Mouse (Mus musculus) limb, embryonic 12.5 days (tissue): ENCODE data around the gene Mfsd2a. TPM values are rescaled to one million over a fixed set of nuclear protein-coding genes. Genes with fewer than 3 reads are reported as not detected.
A peak's percentile ranks its signal among the peaks of the same experiment; 100 is the strongest.
"Not testable (repeated sequence)": the region's sequence is repeated elsewhere in the genome, so short reads cannot be mapped to it uniquely, and the experiment has no call there.

Experiments used
- ATAC-seq: fragments of 200-750 bp; cut with Nextera tagmentation; 2 replicates; pipeline ENCODE4 v1.8.0; 2017; ENCODE audit warnings: low read depth, moderate TSS enrichment; ENCODE audit not compliant: insufficient number of reproducible peaks, insufficient read depth, low FRiP score, low TSS enrichment
- H3K27ac ChIP-seq: fragments of 300-500 bp; sonication (generic); 2 replicates; pipeline ENCODE4 v1.5.1; 2016; ENCODE audit warnings: mild to moderate bottlenecking, moderate library complexity
- H3K27me3 ChIP-seq: fragments of 300-500 bp; sonication (generic); 2 replicates; pipeline ENCODE4 v1.6.1; 2016; ENCODE audit warnings: mild to moderate bottlenecking, moderate library complexity
- H3K36me3 ChIP-seq: fragments of 300-500 bp; sonication (generic); 2 replicates; pipeline ENCODE4 v1.6.1; 2016; ENCODE audit warnings: mild to moderate bottlenecking, moderate library complexity
- H3K4me1 ChIP-seq: fragments of 300-500 bp; sonication (generic); replicated peaks from 2 replicates; pipeline ENCODE4 v1.6.1; 2016
- H3K4me2 ChIP-seq: fragments of 300-500 bp; sonication (generic); 2 replicates; pipeline ENCODE4 v1.6.1; 2016; ENCODE audit warnings: mild to moderate bottlenecking, moderate library complexity
- H3K4me3 ChIP-seq: fragments of 300-500 bp; sonication (generic); replicated peaks from 2 replicates; pipeline ENCODE4 v1.5.1; 2016; ENCODE audit warnings: mild to moderate bottlenecking
- H3K9ac ChIP-seq: fragments of 300-500 bp; sonication (generic); replicated peaks from 2 replicates; pipeline ENCODE4 v1.6.1; 2016; ENCODE audit warnings: mild to moderate bottlenecking, moderate library complexity
- H3K9me3 ChIP-seq: fragments of 300-500 bp; sonication (generic); 2 replicates; pipeline ENCODE4 v1.6.1; 2016; ENCODE audit warnings: mild to moderate bottlenecking, moderate library complexity
- WGBS: fragments of 180-500 bp; shearing (Covaris S2); methylation state at CpG from one replicate; pipeline ENCODE4 v1.1.7; 2016; 5-methylcytosine and 5-hydroxymethylcytosine counted together
- polyA plus RNA-seq: library from polyadenylated mRNA; unstranded; fragments of >200 nt; fragmentation: Nextera tagmentation; extraction: Ambion mirVana; gene quantifications from 2 replicates; pipeline ENCODE4 v1.2.1, GENCODE M21; 2016

The Mfsd2a gene
- polyA plus RNA-seq, 1 experiment from 2014 or later, result 7.8 TPM

DNA sequence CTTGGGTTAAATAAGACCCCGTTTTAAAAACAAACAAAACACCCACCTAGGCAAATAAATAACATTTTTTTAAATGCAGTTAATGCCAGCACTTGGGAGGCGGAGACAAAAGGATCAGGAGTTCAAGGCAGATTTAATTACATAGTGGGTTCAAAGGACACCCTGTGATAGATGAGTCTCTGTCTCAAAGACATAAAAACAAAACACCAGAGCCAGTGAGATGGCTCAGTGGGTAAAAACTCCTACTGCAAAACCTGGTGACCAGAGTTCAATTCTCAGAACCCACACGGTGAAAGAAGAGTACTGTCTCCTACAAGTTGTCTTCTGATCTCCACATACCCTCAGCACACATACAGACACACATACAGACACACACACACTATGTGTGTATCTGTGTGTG is 31.3 kb upstream of the Mfsd2a start:
- Histone ChIP-seq H3K4me2 (no peak overlapping the region), H3K4me1 (peaks cover 14% of the 10 kb centered on the region), H3K4me3 (no peak overlapping the region), H3K9ac (no peak overlapping the region), H3K9me3 (no peaks in the 10 kb centered on the region), H3K36me3 (no peaks in the 10 kb centered on the region), H3K27me3 (peaks cover under 1% of the 10 kb centered on the region; the same call in 1 of the 2 replicates), H3K27ac (no peak overlapping the region)
- ATAC-seq, result no peak
- WGBS, result 60% methylated on average over 3 of the region's 3 CpGs

DNA sequence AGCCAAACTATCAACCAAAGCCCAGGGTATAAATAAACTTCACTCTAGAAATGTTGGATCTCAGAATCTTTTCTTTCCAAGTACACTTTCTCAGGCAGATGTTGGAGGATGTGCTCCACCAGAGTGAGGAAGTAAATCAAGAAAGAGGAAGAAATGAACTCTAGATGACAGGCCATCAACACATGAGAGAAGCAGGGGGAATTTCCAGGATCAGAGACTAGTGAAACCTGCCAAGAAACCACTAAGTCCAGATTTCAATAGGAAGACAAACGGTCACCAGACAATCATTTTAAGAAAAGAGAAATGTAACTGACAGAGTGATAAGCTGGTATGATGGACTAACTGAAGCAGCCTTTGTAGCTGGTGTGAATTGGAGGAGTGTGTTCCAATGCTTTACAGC is 30.2 kb upstream of the Mfsd2a start:
- 84% methylated on average over 1 of the region's 1 CpGs for WGBS
- H3K4me1 ChIP-seq, result peaks cover 5% of the 10 kb centered on the region
- ATAC-seq, result no peak

DNA sequence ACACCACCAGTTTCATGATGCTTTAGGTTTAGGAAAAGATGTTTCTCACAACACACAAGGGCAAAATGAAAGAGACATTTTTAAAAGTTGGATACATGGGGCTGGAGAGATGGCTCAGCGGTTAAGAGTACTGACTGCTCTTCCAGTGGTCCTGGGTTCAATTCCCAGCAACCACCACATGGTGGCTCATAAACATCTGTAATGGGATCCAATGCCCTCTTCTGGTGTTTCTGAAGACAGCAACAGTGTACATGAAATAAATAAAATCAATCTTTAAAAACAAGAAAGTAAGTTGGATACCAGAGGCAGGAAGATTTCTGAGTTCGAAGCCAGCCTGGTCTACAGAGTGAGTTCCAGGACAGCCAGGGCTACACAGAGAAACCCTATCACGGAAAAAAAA is 27.0 kb upstream of the Mfsd2a start:
- WGBS, result 44% methylated on average over 3 of the region's 3 CpGs
- H3K4me1 ChIP-seq, H3K36me3 ChIP-seq, H3K9ac ChIP-seq, H3K4me3 ChIP-seq, H3K27ac ChIP-seq, ATAC-seq, H3K9me3 ChIP-seq, H3K4me2 ChIP-seq: not testable (repeated sequence)
- H3K27me3 ChIP-seq, result peaks cover 16% of the 10 kb centered on the region

More for the DNA sequence above, 30.2 kb upstream of the Mfsd2a start:
- H3K36me3 ChIP-seq, result no peaks in the 10 kb centered on the region
- H3K4me2 ChIP-seq, result no peak overlapping the region
- no peaks in the 10 kb centered on the region for H3K27me3 ChIP-seq
- no peak overlapping the region for H3K4me3 ChIP-seq
- no peaks in the 10 kb centered on the region for H3K9me3 ChIP-seq
- H3K27ac ChIP-seq, result no peak overlapping the region
- no peak overlapping the region for H3K9ac ChIP-seq

DNA sequence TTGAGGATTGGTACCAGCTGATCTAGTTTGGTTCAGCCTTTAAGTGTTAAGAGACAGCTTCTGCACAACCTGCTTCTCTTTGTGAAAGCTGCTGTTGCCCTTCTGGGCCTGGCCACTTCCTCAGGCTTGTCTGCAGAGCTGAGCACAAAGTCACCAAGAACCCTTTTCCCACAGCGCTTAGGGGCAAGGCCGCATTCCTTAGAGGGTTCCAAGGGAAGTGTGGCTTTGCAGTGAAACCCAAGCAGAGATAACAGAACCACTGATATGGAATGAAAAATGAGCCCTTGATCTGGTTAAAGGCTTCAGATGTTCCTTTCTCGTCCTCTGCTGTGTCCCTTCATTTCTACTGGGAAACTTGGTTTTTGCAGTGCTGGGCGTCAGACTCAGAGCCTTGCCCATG is 26.4 kb upstream of the Mfsd2a start:
- Histone ChIP-seq H3K9me3 (no peaks in the 10 kb centered on the region), H3K4me1 (peaks cover 9% of the 10 kb centered on the region), H3K36me3 (no peaks in the 10 kb centered on the region), H3K9ac (no peak overlapping the region), H3K4me3 (no peak overlapping the region), H3K27me3 (peaks cover 17% of the 10 kb centered on the region), H3K27ac (no peak overlapping the region), H3K4me2 (no peak overlapping the region)
- ATAC-seq, result no peak
- WGBS, result 82% methylated on average over 4 of the region's 4 CpGs

DNA sequence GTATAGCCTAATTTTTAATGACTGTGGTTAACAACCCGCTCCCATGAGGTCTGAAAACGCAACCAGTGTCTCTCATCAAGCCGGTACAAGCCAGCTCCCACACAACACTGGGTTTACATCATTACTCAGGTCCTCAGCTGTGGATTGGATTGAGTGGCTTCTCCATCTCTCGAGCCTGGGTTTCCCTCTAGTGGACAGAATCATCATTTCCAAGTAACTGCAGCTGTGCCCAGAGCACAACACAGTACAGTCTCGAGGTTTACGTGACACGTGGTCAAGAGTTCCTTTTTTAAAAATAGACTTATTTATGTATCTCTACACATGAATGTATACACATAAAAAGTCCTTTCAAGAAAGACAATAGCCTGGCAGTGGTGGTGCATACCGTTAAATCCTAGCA is 24.1 kb upstream of the Mfsd2a start:
- WGBS, result 45% methylated on average over 8 of the region's 8 CpGs
- no peak overlapping the region for H3K9ac ChIP-seq
- H3K9me3 ChIP-seq, result no peaks in the 10 kb centered on the region
- H3K27ac ChIP-seq, result no peak overlapping the region
- H3K4me3 ChIP-seq, result no peak overlapping the region
- no peak overlapping the region for H3K4me2 ChIP-seq
- no peaks in the 10 kb centered on the region for H3K36me3 ChIP-seq
- peaks cover 19% of the 10 kb centered on the region for H3K27me3 ChIP-seq
- ATAC-seq, result peak; percentile 37
- H3K4me1 ChIP-seq, result peaks cover 15% of the 10 kb centered on the region

DNA sequence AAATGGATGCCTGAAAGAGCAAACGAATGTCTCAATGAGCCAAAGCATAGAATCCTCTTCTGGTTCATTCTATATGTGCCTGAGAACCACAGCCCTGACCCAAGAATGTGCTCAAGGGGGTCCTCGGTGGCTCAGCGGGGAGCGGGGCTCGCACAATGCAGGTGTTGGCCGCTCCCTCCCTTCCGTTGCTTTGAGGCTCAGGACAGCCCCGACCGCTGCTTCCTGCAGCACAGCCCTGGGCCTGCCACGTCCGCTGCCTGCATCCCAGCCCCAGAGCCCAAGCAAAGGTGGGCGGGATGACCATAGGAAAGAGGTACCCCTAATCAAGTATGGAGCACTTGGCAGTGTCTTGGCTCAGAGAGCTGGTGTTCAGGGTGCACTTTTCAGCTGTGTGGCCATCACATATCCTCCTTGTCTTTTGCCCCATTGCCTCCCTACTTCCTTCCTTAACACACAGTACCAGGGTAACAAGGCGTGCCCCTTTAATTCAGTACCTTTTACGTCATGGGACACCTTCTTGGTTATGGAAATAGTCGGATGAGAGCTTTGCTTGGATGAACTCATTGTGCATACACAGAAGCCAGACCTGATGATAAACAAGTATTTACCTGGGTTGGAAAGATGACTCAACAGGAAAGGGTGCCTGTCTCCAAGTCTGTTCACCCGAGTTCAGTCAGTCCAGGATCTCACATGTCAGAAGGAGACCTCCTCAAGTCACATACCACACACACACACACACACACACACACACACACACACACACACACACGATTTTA is 22.7 kb upstream of the Mfsd2a start:
- H3K4me1 ChIP-seq, result peaks cover 15% of the 10 kb centered on the region
- no peaks in the 10 kb centered on the region for H3K36me3 ChIP-seq
- H3K9me3 ChIP-seq, result no peaks in the 10 kb centered on the region
- H3K27ac ChIP-seq, result no peak overlapping the region
- peak overlapping the region; percentile 46 for H3K4me2 ChIP-seq
- peak overlapping the region; percentile 17; the same call in 1 of the 2 replicates for H3K4me3 ChIP-seq
- peaks cover 19% of the 10 kb centered on the region for H3K27me3 ChIP-seq
- no peak for ATAC-seq
- WGBS, result 20% methylated on average over 17 of the region's 17 CpGs
- H3K9ac ChIP-seq, result no peak overlapping the region

DNA sequence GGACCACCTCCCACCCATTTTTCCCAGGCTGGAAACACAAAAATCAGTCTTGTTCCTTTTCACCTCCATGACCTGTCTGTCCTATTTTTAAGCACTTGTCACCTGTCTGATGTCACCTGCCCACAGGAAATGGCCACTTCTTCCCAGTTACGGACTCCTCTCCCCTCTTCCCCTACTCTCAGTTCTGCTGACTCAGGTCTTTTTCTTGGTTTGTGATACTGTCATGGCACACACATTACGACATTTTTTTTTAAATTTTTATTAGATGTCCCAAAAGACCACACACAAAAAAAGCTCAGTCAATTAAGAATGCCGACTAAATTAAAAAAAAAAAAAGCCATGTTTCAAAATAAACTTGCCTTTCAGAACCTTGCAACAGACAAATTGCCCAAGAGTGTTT is 21.5 kb upstream of the Mfsd2a start:
- H3K9me3 ChIP-seq, result no peaks in the 10 kb centered on the region
- ATAC-seq, result no peak

DNA sequence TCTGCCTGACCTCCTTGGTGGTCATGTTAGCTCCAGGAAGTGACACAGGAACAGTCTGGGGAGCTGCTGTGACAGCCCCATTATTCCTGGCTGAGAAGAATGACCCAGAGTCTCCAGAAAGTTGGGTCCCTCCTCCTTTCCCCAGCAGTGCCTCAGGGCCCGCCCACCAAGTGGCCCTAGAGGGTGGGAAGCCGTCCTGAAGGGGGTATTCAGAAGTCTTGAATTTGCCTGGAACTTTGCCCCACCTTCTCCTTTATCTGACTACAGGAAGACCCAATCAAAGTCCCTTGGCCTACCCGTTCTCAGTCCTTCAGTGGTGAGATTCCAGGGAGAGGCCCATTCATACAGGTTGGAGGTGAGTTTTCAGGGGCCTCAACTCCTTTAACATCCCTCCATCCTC is 20.9 kb upstream of the Mfsd2a start:
- no peak for ATAC-seq
- no peaks in the 10 kb centered on the region for H3K36me3 ChIP-seq
- WGBS, result 41% methylated on average over 3 of the region's 3 CpGs

More for the DNA sequence above, 21.5 kb upstream of the Mfsd2a start:
- Histone ChIP-seq H3K27me3 (peaks cover 19% of the 10 kb centered on the region), H3K27ac (no peak overlapping the region), H3K9ac (no peak overlapping the region), H3K36me3 (no peaks in the 10 kb centered on the region), H3K4me1 (peaks cover 15% of the 10 kb centered on the region), H3K4me2 (no peak overlapping the region), H3K4me3 (no peak overlapping the region)
- 60% methylated on average over 3 of the region's 3 CpGs for WGBS

DNA sequence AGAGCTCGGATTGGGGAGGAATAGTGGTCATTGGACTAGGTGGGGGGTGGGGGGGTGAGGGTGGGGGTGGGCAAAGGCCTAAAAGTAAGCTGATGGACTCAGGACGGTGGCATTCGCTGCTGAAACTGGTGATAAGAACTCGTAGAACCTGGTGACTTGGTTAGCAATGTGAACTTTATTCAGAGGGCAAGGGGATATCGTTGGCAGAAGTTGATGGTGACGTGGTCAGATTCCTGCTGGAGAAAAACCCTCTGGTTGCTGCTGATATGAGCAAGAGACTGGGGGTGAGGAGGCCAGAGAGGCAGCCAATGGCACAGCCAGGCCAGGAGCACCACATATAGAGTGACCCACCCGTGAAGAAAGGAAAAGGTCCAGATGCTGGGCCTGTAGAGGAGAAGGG is 20.2 kb upstream of the Mfsd2a start:
- Histone ChIP-seq H3K9ac (no peak overlapping the region), H3K9me3 (no peaks in the 10 kb centered on the region), H3K4me1 (peaks cover 21% of the 10 kb centered on the region), H3K4me3 (no peak overlapping the region), H3K27ac (no peak overlapping the region), H3K4me2 (no peak overlapping the region), H3K27me3 (peaks cover 19% of the 10 kb centered on the region), H3K36me3 (no peaks in the 10 kb centered on the region)
- 79% methylated on average over 7 of the region's 7 CpGs for WGBS
- no peak for ATAC-seq

More for the DNA sequence above, 20.9 kb upstream of the Mfsd2a start:
- H3K9me3 ChIP-seq, result no peaks in the 10 kb centered on the region
- no peak overlapping the region for H3K27ac ChIP-seq
- no peak overlapping the region for H3K4me3 ChIP-seq
- H3K4me1 ChIP-seq, result peaks cover 21% of the 10 kb centered on the region
- H3K27me3 ChIP-seq, result peaks cover 19% of the 10 kb centered on the region
- H3K9ac ChIP-seq, result no peak overlapping the region
- no peak overlapping the region for H3K4me2 ChIP-seq

DNA sequence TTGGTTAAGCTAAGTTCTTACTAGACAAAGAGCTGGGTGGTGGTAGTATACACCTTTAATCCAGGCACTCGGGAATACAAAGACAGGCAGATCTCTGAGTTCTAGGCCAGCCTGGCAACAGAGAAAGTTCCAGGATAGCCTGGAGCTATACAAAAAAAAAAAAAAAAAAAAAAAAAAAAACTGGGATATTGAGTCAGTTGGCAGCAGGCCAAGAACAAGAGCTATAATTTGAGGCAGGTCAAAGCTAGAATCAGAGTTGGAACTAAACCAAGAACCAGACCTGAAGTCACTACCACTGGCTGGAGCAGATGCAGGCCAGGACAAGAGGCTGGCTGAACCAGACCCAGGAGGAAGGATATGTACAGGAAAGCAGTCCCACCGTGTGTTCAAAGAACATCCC is 19.7 kb upstream of the Mfsd2a start:
- no peak overlapping the region for H3K27ac ChIP-seq
- no peak overlapping the region for H3K4me3 ChIP-seq
- ATAC-seq, result no peak
- no peak overlapping the region for H3K4me2 ChIP-seq
- 73% methylated on average over 2 of the region's 2 CpGs for WGBS
- no peaks in the 10 kb centered on the region for H3K36me3 ChIP-seq
- peaks cover 19% of the 10 kb centered on the region for H3K27me3 ChIP-seq
- no peak overlapping the region for H3K9ac ChIP-seq
- H3K9me3 ChIP-seq, result no peaks in the 10 kb centered on the region
- peaks cover 21% of the 10 kb centered on the region for H3K4me1 ChIP-seq

DNA sequence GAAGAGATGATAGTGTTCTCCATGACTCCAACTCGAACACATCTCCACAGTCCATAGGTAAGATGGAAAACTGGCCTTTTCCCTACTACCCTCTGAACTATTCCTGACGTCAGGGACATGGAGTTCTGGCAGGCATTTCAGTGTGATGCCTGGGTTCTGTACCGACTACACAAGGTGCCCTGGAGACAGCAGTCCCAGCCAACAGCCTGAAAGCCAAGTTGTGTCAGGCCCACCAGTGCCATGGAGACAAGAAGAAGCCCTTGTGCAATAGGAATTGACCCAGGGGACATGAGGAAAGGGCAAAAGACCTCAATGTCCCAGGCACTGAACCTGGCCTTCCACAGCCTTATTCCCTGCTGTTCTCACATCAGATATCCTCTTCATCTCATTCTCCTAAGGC is 18.8 kb upstream of the Mfsd2a start:
- H3K9me3 ChIP-seq, result no peaks in the 10 kb centered on the region
- WGBS, result 73% methylated on average over 3 of the region's 3 CpGs
- H3K27me3 ChIP-seq, result peaks cover 19% of the 10 kb centered on the region

DNA sequence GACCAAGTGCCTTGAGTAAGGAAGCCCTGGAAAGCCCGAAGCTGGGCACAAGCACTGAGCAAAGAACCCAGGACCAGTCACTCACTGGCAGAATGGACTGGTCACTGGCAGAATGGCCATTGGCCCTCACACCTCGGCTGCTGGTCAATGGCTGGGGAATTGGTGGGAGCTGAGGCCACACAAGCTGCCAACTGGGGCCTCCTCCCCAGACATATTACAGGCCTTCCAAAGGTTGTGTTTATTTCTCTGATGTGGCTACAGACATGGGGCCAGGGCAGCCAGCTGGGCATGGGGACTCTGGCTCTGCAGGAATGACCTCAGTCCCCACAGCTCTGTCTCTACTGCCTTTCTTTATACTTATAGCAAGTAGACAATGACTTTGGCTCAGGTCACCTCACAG is 17.9 kb upstream of the Mfsd2a start:
- H3K4me1 ChIP-seq, result peaks cover 21% of the 10 kb centered on the region
- H3K9me3 ChIP-seq, result no peaks in the 10 kb centered on the region
- no peak overlapping the region for H3K4me2 ChIP-seq
- H3K4me3 ChIP-seq, result no peak overlapping the region
- peaks cover 11% of the 10 kb centered on the region for H3K27me3 ChIP-seq
- H3K27ac ChIP-seq, result no peak overlapping the region
- 78% methylated on average over 2 of the region's 2 CpGs for WGBS
- no peak overlapping the region for H3K9ac ChIP-seq
- no peak for ATAC-seq
- H3K36me3 ChIP-seq, result no peaks in the 10 kb centered on the region

More for the DNA sequence above, 18.8 kb upstream of the Mfsd2a start:
- H3K27ac ChIP-seq, result no peak overlapping the region
- H3K36me3 ChIP-seq, result no peaks in the 10 kb centered on the region
- H3K4me1 ChIP-seq, result peaks cover 21% of the 10 kb centered on the region
- no peak overlapping the region for H3K9ac ChIP-seq
- H3K4me3 ChIP-seq, result no peak overlapping the region
- H3K4me2 ChIP-seq, result no peak overlapping the region
- no peak for ATAC-seq
